Mouse (Mus musculus) cerebral cortex, adult 2 months (tissue): Measurements from ENCODE around the gene Cldn14.

ENCODE experiments used
- WGBS: fragments of 180-500 bp; shearing (Covaris S2); methylation state at CpG from one replicate; pipeline ENCODE4 v1.1.7; 2018; 5-methylcytosine and 5-hydroxymethylcytosine counted together

Cldn14 gene

GRCm38 (mm10) chr16:94008737-94009136 lies at the start of gene Cldn14:
Gene Cldn14 (minus strand): TSS chr16:94008837.
- 65% methylated on average over 15 of the region's 15 CpGs for WGBS

- 48% methylated on average over 8 of the region's 8 CpGs for WGBS
Observed at GRCm38 (mm10) chr16:94055576-94055975, 46.9 kb upstream of the Cldn14 start.

GRCm38 (mm10) chr16:94055176-94055575 lies 46.5 kb upstream of the Cldn14 start:
- 63% methylated on average over 12 of the region's 12 CpGs for WGBS

GRCm38 (mm10) chr16:94050368-94050767 lies 41.7 kb upstream of the Cldn14 start:
- 78% methylated on average over 3 of the region's 3 CpGs for WGBS

- WGBS = 40% methylated on average over 7 of the region's 7 CpGs
Observed at GRCm38 (mm10) chr16:94044996-94045395, 36.4 kb upstream of the Cldn14 start.

- WGBS = 87% methylated on average over 1 of the region's 1 CpGs
Observed at GRCm38 (mm10) chr16:94043797-94044196, 35.2 kb upstream of the Cldn14 start.

- 38% methylated on average over 18 of the region's 18 CpGs for WGBS
Observed at GRCm38 (mm10) chr16:94041065-94041712, 32.6 kb upstream of the Cldn14 start.

GRCm38 (mm10) chr16:94040485-94040884 lies 31.8 kb upstream of the Cldn14 start:
- WGBS = 21% methylated on average over 16 of the region's 16 CpGs

GRCm38 (mm10) chr16:94038986-94039341 lies 30.3 kb upstream of the Cldn14 start:
- 92% methylated on average over 9 of the region's 9 CpGs for WGBS

GRCm38 (mm10) chr16:94038272-94038985 lies 29.8 kb upstream of the Cldn14 start:
- WGBS = 64% methylated on average over 12 of the region's 12 CpGs

- WGBS = 93% methylated on average over 7 of the region's 7 CpGs
Observed at GRCm38 (mm10) chr16:94037280-94037679, 28.6 kb upstream of the Cldn14 start.

- WGBS = 73% methylated on average over 9 of the region's 9 CpGs
Observed at GRCm38 (mm10) chr16:94034152-94034551, 25.5 kb upstream of the Cldn14 start.

- WGBS = 89% methylated on average over 5 of the region's 5 CpGs
Observed at GRCm38 (mm10) chr16:94032270-94032669, 23.6 kb upstream of the Cldn14 start.

- WGBS = 82% methylated on average over 28 of the region's 28 CpGs
Observed at GRCm38 (mm10) chr16:94023352-94024280, 15.0 kb upstream of the Cldn14 start.

- 75% methylated on average over 8 of the region's 8 CpGs for WGBS
Observed at GRCm38 (mm10) chr16:94019725-94020124, 11.1 kb upstream of the Cldn14 start.

GRCm38 (mm10) chr16:94017953-94018352 lies 9.3 kb upstream of the Cldn14 start:
- WGBS = 78% methylated on average over 4 of the region's 4 CpGs

- 89% methylated on average over 5 of the region's 5 CpGs for WGBS
Observed at GRCm38 (mm10) chr16:94014489-94015096, 6.0 kb upstream of the Cldn14 start.

GRCm38 (mm10) chr16:94013328-94014086 lies 4.9 kb upstream of the Cldn14 start:
- 89% methylated on average over 8 of the region's 8 CpGs for WGBS

- 14% methylated on average over 5 of the region's 5 CpGs for WGBS
Observed at GRCm38 (mm10) chr16:94011224-94011623, 2.6 kb upstream of the Cldn14 start.

GRCm38 (mm10) chr16:94010633-94011032 lies 2.0 kb upstream of the Cldn14 start:
- WGBS = 85% methylated on average over 3 of the region's 3 CpGs

- 83% methylated on average over 5 of the region's 5 CpGs for WGBS
Observed at GRCm38 (mm10) chr16:94010156-94010555, 1.5 kb upstream of the Cldn14 start.
